Mouse (Mus musculus) urinary bladder, postnatal 14 days (tissue): ENCODE data around the gene Mrpl58.
"Not testable (repeated sequence)": the region's sequence is repeated elsewhere in the genome, so short reads cannot be mapped to it uniquely, and the experiment has no call there.

Experiments used
- DNase-seq: peaks from one replicate; pipeline ENCODE4 v3.0.0; 2021; ENCODE audit warnings: low spot score

Mrpl58 gene

GRCm38 (mm10) chr11:115382891-115383290 lies 20.7 kb upstream of the Mrpl58 start:
- DNase-seq: no peak

- no peak for DNase-seq
These were observed 19.7 kb upstream of the Mrpl58 start for GRCm38 (mm10) chr11:115383701-115384474.

GRCm38 (mm10) chr11:115384587-115384986 lies 19.0 kb upstream of the Mrpl58 start:
- no peak for DNase-seq

DNA sequence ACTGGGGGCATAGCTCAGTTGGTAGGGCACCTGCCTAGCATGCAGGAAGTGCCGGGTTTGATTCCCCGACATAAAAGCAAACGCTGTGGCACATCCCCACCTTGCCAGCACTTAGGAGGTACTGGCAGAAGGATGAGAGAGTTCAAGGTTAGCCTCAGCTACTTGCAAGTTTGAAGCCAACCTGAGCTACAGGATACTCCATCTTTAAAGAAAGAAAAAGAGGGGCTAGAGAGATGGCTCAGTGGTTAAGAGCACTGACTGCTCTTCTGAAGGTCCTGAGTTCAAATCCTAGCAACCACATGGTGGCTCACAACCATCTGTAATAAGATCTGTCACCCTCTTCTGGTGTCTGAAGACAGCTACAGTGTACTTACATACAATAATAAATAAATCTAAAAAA lies 16.7 kb upstream of the Mrpl58 start:
- DNase-seq: not testable (repeated sequence)

GRCm38 (mm10) chr11:115391358-115391757 lies 12.2 kb upstream of the Mrpl58 start:
- no peak for DNase-seq

GRCm38 (mm10) chr11:115393721-115394325 lies 9.7 kb upstream of the Mrpl58 start:
- no peak for DNase-seq

GRCm38 (mm10) chr11:115398085-115398484 lies 5.5 kb upstream of the Mrpl58 start:
- DNase-seq: peak; percentile 41

DNA sequence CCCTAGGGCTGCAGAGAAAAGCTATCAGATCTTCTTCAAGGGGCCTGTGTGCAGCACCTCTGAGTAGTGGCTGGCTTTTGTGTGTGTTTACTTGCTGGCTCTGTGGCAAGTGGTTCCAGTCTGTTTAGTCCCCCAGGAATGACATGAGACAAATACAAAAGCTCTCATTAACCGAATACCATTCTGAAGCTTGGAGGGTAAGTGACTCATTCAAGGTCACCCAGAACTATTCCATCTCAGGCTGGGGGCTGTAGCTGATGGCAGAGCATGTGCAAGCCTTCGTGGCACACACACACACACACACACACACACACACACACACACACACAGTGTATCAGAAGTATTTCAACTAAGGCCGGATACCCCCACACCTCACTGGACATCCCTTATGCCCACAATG lies 3.4 kb upstream of the Mrpl58 start:
- no peak for DNase-seq

GRCm38 (mm10) chr11:115400630-115401391 lies 2.7 kb upstream of the Mrpl58 start:
- no peak for DNase-seq

DNA sequence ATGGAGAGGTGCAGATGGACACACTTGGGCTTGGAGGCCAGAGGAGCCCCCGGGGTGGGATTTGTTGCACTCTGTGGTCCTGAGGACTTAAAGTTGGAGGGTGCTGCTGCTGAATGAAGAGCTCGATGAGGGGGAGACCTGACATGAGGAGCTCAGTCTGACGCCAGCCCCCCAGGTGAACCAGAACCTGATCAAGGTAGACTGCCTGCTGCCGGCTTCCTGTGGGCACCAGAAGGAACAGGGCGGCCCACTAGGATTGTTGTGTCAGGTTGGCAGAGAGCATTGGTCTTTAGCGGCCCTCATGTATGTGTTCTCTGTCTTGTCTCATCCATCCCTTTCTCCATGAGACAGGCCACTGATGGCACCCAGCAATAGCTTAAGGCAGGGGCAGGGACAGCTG lies 2.2 kb downstream of the Mrpl58 start:
- no peak for DNase-seq

GRCm38 (mm10) chr11:115406858-115407401 lies 3.4 kb downstream of the Mrpl58 start:
- DNase-seq: no peak

DNA sequence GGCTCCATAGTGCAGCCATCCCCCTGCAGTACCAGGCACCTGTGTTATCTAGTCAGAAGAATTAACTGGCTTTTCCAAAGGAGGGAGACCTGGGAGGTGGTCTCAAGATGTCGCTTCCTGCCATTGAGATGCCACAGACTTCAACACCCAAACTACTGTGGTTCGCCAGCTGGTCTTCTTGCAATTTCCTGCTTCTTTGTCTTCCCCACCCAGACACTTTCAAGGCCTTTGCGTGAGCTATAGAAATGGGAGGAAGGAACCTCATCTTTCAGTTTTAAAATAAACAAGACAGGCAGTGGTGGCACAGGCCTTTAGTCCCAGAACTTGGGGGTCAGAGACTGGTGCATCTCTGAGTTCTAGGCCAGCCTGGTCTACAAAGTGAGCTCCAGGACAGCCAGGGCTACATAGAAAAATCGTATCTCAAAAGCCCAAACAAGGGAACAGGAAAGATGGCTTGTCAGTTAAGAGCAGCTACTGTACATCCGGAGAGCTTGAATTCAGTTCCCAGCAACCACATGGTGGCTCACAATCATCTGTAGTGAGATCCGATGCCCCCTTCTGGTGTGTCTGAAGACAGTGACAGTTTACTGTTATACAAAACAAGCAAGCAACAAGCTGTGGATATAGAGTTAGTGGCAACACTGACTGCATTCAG lies 4.8 kb downstream of the Mrpl58 start:
- DNase-seq: no peak

- no peak for DNase-seq
These were observed 6.0 kb downstream of the Mrpl58 start for GRCm38 (mm10) chr11:115409556-115409955.

- DNase-seq: peak; percentile 93
These were observed 16.1 kb downstream of the Mrpl58 start, which contains the start of the genes Atp5h and Kctd2 for GRCm38 (mm10) chr11:115419531-115420237. TSS of gene Atp5h (minus strand) at chr11:115419962. TSS of gene Kctd2 (plus strand) at chr11:115420128.

DNA sequence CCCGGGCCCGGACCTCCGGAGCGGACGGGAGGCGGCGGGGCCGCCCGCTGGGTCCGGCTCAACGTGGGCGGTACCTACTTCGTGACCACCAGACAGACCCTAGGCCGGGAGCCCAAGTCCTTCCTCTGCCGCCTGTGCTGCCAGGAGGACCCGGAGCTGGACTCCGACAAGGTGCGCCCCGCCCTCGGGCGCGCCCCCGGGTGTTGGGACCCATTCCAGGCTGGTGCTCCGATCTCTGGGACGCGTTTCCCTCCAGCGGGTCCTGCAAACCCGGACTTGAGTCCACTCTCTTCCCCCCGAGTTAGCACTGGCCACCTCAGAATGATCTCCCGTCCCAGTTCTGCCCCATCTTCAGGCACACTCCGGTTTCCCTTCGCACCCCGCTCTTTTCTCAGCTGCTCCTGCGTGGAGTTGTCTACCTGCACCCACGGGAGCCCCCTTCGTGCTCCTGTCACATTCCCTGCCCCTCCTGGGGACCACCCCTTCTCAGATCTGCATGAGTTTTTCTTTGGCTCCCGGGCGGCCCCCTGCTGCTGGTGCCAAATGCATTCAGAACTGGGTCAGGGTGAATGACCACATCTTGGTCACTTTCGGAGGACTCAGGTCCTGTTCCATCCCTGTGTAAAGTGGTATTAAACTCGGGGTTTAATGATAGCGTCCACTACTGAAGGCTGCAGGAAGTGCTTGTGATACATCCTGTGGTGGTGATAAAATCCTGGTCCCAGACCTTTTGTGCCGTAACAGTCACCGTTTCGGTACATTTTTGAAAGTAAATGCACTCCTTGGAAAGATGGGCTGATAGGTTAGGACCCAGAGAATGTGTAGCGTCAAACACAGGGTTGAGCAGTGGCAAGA lies 17.0 kb downstream of the Mrpl58 start:
- peak; percentile 66 for DNase-seq

- DNase-seq: no peak
These were observed 17.8 kb downstream of the Mrpl58 start for GRCm38 (mm10) chr11:115421328-115421727.

DNA sequence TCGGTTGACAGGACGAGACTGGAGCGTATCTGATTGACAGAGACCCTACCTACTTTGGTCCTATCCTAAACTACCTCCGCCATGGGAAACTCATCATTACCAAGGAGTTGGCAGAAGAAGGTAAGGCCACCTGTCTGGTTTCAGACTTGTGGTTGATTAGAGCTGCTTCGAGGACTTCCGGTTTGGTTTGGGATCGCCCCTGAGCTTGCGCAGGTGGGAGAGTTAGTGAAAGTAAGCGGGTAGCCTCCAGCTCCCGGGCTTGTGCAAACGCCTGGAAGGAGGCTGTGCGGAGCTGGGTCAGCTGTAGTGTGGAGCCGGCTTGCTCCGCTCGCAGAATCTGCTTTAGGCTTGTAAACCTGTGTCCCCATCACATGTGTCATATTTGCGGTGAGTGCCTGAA lies 18.4 kb downstream of the Mrpl58 start:
- DNase-seq: no peak

DNA sequence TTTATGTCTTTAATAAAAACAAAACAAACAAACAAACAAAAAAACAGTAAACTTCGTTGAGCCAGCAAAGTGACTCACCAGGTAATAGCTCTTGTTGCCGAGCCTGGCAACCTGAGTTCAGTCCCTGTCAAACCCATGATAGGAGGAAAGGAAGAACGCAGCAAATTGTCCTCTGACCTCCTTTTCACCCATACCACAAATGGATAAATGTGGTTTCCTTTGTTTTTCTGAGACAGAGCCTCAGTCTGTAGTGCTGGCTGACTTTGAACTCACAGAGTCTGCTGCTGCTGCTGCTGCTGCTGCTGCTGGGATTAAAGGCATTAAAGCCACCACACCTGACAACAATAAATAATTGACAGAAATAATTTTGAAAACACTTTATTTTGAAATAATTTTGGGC lies 19.5 kb downstream of the Mrpl58 start:
- DNase-seq: no peak

DNA sequence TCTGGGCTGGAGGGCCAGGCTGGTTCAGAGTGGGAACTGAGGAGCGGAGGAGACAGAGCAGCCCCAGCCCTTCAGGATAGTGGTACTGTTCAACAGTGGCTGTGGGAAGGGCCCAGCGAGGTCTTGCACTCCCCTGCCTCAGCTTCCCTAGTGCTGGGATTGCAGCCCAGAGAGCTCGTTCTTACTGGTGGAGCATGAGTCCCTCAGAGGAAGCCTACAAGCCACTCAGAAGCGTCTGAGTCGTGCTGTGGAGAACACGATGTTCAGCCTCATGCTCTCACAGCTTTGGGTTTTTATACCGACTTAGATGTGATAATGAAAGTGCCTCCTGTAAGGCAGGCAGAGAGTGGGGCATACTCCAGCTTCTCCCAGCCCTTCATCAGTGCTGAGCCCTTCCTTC lies 21.1 kb downstream of the Mrpl58 start:
- no peak for DNase-seq

DNA sequence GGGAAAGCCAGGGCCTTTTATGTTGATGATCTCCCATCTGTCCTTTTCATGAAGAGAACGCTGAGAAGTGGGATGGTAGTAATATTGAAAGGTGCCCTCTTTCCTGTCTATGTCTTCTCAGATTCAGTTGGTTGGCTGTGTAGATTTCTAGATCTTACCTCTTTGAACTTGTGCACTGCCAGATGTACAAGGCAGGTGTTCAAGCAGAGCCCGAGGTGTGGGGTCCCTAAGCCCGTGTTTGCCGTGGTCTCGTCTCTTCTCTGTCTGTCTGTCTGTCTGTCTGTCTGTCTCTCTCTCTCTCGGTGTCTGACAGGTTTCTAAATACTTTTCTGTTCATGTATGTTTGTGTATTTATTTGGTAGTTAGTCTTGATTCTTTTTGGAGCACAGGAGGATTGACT lies 22.1 kb downstream of the Mrpl58 start:
- DNase-seq: no peak
